Mouse (Mus musculus) CH12.LX (cell line): ENCODE results near the gene Gucy2c.

ENCODE experiments used
- CTCF ChIP-seq, 2 experiments: IDR thresholded peaks in 1 of 2; conservative IDR thresholded peaks in 1 of 2; 2 replicates each; pipeline ENCODE4 v1.5.1; 2011 to 2012; ENCODE audit warnings: low read depth in 2 of 2, low read length in 2 of 2, improper control_type of control experiment in 1 of 2, inconsistent platforms in 1 of 2, mild to moderate bottlenecking in 1 of 2, moderate library complexity in 1 of 2
- EP300 ChIP-seq: IDR thresholded peaks from 2 replicates; pipeline ENCODE4 v1.6.1; 2011; ENCODE audit warnings: low read length, improper control_type of control experiment
- JUND ChIP-seq: conservative IDR thresholded peaks from 2 replicates; pipeline ENCODE4 v1.6.1; 2011; ENCODE audit warnings: low read depth, low read length, improper control_type of control experiment
- MAZ ChIP-seq: IDR thresholded peaks from 2 replicates; pipeline ENCODE4 v1.6.1; 2012; ENCODE audit warnings: low read depth, mild to moderate bottlenecking, inconsistent platforms, low read length, improper control_type of control experiment, moderate library complexity
- POLR2A ChIP-seq: IDR thresholded peaks from 2 replicates; pipeline ENCODE4 v1.6.1; 2011; ENCODE audit warnings: low read depth, mild to moderate bottlenecking, improper control_type of control experiment, low read length

- TF ChIP-seq MAZ (no peak), CTCF (conservative IDR thresholded peaks at IDR 0.05 in 1 of 2, IDR thresholded peaks at IDR 0.05 in 1 of 2; ENCODE audit: low read depth in 2 of 2, low read length in 2 of 2) (no peak), POLR2A (no peak), EP300 (no peak), JUND (no peak)
These were observed 23.8 kb upstream of the Gucy2c start for GRCm38 (mm10) chr6:136805409-136805775.
